Mouse (Mus musculus) ES-E14 (cell line): Measurements from ENCODE around the gene Gm21985.

Source experiments
- CHD2 ChIP-seq: IDR thresholded peaks from 2 replicates; pipeline ENCODE4 v1.6.1; 2014; ENCODE audit warnings: mild to moderate bottlenecking, low read depth, low read length, inconsistent platforms
- HCFC1 ChIP-seq: IDR thresholded peaks from 2 replicates; pipeline ENCODE4 v1.6.1; 2012; ENCODE audit warnings: low read length, inconsistent platforms, borderline replicate concordance; ENCODE audit not compliant: insufficient read depth
- MAFK ChIP-seq: IDR thresholded peaks from 2 replicates; pipeline ENCODE4 v1.6.1; 2014; ENCODE audit warnings: mild to moderate bottlenecking, low read depth, low read length, inconsistent platforms; ENCODE audit not compliant: insufficient read depth
- ZC3H11A ChIP-seq: IDR thresholded peaks from 2 replicates; pipeline ENCODE4 v1.6.1; 2012; ENCODE audit warnings: low read depth, mild to moderate bottlenecking, inconsistent platforms, low read length, borderline replicate concordance
- ZNF384 ChIP-seq: IDR thresholded peaks from 2 replicates; pipeline ENCODE4 v1.6.1; 2012; ENCODE audit warnings: low read depth, low read length, inconsistent platforms

DNA sequence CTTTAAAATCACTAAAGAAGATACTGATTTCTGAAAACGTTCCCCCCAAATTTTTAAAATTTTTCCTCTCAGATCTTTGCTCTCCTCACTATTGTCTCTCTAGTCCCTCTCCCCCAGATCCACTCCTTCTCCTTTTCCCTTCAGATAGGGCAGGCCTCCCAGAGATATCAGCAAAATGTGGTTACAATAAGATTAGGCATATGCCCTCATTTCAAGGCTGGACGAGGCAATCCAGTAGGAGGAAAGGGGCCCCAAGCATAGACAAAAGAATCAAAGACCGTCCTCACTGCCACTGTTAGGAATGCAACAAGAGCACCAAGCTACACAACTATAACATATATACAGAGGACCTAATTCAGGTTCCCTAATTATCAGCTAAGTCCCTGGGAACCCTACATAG lies 159.2 kb downstream of the Gm21985 start:
- TF ChIP-seq CHD2 (no peak), HCFC1 (no peak), ZC3H11A (no peak), ZNF384 (no peak), MAFK (no peak)
